Mouse (Mus musculus) skeletal muscle tissue, adult 2 months (tissue): ENCODE measurements around the gene Rbmxl1.
"Not testable (repeated sequence)": the region's sequence is repeated elsewhere in the genome, so short reads cannot be mapped to it uniquely, and the experiment has no call there.

Experiments
- DNase-seq: peaks from one replicate; pipeline ENCODE4 v3.0.0-alpha.2; 2012; ENCODE audit warnings: low read depth, low spot score

The Rbmxl1 gene

DNA sequence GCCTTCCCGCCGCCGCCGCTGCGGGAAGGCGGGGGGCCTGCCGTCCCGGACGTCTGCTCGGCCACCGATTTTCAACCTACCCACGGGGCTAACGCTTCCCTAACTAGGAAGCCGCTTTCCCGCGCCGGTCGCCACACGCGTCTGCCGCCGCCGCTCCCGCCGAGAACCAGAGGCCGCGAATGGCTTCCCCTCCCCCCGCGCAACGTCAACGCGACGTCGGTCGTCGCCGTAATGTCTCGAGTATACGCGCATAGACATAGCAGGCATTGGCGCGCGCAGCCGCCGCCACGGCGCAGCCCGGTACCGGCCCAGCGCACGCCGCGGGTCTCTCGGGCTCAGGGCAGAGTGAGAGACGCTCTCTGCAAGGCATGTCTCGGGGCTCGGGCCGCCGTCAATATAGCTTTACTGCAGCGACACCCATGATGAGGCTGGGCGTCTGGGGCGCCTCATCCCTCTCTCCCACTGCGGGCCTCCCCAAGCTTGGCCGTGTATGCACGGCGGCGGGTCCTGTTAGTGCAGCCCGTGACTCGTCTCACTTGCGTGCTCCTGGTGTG, at the start of gene Rbmxl1:
Gene Rbmxl1 (minus strand): TSS at position 180 of the 554 bp plus-strand sequence.
- DNase-seq: peak; percentile 73

DNA sequence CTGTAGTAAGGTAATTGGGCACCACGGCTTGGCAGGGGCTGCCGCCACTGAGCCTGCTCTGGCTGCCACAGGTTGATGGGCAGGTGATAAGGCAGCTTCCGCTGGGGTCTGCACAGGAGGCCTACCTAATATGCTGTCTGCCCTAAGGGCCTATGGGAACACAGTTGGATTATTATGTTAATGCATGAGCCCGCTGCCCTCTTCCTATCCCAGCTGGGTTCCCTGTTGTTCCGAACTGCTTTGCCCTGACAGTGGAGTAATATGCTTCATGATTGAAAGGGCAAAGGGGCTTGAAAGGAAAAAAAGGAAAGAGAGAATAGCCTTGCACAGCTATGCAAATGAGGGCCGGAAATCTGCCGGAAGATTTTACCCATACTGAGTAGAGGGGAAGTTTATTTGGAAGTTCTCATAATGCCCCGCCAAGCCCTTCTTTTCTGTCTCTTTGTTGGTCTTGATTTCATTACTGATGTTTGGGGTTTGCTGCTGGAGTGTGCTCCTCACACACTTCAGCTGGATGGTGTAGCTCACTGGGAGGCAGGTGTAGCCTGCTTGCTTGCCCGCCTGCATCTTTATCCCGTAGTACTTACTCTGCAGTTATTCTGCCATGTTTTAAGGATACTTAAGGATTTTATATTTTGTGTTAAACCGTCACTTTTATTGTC, 48.2 kb upstream of the Rbmxl1 start:
- no peak for DNase-seq

DNA sequence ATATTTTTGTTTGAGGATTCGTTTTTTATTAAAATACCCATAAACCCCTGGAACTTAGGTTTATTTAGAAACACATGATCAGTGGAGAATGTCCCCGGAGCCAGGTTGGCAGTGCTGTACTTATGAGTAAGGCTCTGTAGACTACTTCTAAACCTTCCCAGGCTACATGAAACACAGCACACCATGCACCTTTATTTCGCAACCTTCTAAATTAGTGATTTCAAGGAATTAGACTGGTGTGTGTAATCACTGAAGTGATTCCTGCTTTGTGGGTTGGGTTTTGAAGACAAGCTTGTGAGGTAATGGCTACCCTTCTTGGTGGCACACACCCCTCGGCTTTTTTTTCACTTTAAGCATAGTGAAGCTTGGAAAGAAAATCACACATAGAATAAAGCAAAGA, 47.1 kb upstream of the Rbmxl1 start:
- no peak for DNase-seq

DNA sequence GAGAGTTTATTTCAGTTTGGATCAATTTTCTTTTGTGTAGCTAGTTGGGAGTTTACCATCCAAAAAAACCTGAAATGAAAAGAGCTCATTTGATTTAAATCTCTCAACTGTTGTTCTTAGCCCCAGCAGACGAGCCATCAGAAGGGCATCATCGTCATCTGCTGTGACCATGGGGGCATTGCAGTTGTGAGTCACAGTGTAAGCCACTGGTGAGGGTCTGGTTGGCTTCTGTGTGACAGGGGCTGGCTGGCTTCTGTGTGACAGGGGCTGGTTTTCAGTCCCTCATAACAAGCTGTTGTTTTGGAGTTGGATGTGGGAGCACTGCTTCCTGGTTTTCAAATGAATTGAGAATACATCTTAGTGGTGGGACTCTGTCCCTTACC, 42.0 kb upstream of the Rbmxl1 start:
- no peak for DNase-seq

DNA sequence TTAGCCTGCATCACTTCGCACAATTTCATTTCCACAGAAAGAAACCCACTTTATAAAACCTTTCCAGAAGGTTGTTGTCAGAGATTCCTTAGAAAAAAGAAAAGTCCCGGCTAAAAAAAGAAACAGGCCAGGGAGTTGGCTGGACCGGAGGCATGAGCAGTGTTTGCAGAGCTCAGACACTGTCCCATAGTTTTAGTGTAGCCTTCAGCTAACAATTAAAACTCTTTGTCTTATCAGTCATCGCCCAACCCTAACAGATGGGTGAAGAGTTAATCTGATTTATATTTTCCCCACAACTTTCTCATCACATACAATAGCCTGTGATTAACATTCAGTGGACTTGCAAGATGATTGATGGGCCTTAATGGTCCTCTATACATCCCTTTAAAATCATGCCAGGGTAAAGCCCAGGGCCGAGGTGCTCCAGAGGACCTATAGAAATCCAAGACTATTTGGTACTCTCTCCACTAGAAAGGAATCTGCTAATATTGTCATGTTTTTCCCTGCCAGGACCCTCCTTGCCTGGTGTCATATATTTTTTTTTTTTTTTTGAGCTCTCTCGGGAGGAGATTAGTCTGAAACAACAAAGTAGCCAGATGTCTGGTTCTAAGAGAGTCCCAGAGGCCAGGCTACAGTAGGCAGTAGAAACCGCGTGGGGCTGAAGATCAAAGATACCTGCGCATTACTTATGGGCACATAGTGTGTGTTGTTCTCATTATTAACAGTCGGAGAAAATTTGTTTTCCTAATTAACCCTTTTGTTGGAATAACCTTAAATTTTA, 41.5 kb upstream of the Rbmxl1 start:
- no peak for DNase-seq

DNA sequence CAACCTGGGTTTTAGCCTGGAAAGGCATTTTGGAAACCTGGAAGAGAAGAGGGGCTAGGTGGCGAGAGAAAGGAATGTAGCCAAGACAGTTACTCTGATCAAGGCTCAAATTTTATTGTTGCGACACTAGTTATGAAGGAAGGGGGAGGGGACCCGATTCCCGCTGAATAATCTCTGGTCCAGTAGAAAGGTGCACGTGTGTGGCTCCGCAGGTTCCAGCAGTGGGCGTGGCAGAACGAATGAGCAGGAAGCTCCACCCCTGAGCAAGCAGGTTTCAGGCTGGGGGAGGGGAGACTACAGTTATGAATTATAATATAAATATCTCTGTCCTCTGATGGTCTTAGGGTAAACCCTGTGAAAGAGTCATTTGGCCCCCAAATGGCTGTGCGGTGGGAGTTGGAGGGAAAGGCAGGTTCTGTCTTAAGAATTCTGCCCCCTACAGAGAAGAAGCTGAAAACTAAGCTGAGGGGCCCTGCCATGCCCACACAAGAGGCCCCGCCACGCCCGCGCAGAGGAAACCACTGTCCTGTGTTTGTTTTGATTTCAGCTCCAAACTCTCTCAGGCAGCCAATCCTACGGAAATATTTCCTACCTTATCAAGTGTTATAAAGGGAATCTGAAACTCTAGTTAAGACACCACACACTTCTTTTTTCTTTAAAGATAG, 36.6 kb upstream of the Rbmxl1 start:
- not testable (repeated sequence) for DNase-seq

DNA sequence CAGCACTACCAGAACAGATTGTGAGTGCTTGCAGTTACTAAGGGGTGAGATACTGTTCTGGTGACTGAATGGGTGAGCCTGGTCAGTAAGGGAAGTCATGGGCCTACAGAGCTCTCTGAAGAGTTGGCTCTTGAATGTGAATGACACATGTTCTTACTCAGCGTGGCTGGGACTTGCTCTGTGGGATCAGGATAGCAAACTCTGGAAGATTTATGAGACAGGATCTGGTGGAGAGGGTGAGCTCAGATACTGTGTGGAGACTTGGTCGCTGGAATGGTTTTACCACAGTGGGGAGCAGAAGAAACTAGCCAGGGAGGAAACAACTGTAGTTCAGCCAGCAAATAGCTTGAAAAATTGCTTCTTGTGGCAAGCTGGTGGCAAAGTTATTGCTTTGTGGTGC, 35.8 kb upstream of the Rbmxl1 start:
- DNase-seq: no peak

DNA sequence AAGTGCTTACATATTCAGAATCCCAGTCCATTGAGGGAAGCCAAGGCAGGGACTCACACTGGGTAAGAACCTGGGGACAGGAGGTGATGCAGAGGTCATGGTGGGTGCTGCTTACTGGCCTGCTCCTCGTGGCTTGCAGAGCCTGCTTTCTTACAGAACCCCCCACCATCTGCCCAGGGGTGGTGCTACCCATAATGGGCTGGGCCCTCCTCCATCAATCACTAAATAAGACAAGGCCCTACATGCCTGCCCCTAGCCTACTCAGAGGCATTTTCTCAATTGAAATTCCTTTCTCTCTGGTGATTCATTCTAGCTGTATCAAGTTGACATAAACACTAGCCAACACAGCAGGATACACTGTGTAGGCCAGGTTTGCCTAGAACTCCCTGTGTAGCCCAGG, 34.9 kb upstream of the Rbmxl1 start:
- DNase-seq: no peak

DNA sequence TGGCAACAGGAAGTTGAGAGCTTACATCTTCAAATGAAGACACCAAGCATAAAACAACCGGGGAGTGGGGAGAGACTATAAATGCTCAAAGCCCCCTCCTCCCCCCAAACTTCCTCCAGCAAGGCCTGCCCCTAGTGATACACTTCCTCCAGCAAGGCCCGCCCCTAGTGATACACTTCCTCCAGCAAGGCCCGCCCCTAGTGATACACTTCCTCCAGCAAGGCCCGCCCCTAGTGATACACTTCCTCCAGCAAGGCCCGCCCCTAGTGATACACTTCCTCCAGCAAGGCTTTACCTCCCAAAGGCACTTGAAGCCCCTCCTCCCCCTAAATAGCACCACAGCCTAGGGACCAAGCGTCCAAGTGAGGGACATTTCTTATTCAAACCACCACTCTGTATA, 34.0 kb upstream of the Rbmxl1 start:
- DNase-seq: not testable (repeated sequence)

DNA sequence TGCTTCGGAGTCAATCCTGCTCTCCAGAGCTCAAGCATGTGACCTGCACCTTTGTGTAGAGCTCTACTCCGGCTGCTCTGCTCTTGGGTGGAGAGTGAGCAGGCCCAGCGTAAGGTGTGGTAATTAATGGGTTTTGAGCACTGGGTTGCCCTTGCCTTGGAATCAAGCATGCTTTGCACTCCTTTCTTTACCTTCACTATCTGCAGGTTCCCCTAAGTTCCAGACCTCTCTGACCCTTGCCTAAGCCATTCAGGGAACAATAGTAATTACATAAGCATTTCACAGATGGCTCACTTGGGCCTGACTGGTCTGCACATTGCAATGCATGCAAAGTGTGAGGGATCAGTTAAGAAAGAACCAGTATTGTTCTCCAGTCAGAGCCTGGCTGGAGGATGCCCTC, 29.1 kb upstream of the Rbmxl1 start:
- no peak for DNase-seq

DNA sequence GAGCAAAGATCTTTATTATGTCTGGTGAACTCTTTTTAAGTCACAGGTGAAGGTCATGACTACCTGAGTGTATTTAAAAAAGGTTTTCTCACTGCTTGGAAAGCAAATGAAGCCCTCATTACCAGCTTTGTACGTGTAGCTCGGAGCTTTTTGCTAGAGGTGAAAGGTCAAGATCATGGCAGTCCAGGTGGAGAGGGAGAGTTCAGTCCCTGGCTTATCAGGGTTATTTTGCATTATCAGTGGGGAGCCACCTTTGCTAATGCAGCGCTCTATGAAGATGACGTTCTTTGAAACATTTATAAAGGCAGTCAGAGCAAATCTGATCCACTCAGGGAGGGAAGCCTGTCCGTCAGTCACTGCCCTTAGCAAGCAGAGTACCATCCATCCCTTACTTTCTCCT, 28.0 kb upstream of the Rbmxl1 start:
- no peak for DNase-seq

DNA sequence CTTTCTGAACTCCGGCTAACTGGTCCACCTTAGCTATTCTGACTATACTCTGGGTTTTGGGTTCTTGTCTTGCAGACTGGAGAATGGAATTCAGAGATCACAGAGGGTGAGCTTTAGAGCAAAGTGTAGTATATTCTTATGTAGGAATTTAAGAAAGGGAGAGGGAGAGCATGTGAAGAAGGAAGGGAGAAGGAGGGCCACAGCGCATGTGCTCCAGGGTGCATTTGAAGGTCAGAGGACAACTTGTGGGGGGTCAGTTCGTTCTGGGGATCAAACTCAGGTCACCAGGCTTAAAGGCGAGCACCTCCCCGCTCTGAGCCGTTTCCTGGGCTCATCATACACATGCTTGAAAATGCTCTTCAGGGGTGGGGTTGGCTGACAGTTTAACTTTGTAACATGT, 25.3 kb upstream of the Rbmxl1 start:
- DNase-seq: no peak

DNA sequence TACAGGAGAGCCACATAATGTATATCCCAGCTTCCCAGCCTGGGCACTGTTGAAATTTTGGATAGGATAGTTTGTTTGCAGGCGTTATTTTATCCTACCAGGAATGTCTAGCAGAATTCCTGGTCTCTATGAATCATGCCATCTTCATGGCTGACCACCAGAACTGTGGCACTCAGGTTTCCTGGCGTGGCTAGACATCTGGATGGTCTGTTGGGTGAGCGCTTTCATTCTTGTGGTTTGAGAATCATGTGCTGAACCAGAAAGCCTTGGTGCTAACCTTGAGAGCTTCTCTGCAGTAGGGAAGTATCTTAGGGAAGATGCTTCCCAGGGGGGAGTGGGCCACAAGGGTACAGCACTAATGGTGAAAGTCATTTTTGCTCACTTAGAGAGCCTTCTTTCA, 6.4 kb upstream of the Rbmxl1 start:
- no peak for DNase-seq

DNA sequence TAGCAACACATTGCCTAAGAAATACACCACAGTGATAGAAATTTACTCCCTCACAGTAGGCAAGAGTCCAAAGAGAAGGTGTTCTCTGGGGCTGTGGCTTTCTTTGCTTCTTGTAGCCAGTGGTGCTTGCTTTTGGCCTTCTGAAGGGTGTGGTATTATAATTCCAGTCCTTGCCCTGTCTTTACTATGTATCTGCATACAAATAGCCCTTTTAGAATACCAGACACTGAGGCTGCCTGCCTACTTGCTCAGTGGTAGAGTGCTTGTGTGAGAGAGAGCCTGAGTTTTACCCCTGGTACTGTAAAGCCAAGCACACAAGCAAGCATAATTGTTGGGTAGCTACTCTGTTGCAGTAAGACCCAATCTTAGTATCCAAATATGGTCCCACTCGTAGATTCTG, 6.0 kb upstream of the Rbmxl1 start:
- no peak for DNase-seq

DNA sequence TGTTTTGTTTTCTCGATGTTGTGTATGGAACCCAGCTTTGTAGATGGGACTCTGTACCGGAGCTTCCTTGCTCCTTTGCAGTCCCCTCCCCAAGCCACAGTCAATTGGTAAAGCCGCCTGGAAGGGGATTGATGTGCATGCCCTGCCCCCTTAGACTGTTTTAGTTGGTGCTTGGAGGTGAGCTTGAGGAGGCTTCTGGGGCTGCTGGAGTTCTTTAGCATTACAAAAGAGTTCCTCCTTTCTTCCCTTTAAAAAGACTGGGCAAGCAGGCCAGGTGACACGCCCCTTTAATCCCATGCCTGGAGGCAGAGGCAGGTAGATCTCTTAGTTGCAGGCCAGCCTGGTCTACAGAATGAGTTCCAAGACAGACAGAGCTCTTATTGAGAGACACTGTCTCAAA, 4.4 kb upstream of the Rbmxl1 start:
- no peak for DNase-seq

DNA sequence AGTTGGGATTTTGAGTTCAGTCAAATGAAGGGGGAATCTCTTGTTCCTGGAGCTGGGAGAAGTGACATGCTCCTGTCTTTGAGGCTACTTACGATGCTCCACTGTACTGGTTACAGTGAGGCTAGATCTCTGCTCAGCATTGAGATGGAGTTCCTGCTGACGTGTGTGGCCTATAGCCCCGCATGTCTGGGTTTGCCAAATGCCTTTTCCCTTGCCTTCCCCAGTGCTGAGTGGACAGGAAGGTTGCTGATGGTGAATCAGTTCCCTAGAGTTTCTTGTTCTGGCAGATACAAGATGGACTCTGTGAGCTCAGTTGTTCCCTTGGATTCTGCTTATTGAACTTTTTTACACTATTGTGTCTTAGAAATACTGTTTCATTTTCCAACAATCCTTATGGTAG, 2.2 kb upstream of the Rbmxl1 start:
- no peak for DNase-seq

DNA sequence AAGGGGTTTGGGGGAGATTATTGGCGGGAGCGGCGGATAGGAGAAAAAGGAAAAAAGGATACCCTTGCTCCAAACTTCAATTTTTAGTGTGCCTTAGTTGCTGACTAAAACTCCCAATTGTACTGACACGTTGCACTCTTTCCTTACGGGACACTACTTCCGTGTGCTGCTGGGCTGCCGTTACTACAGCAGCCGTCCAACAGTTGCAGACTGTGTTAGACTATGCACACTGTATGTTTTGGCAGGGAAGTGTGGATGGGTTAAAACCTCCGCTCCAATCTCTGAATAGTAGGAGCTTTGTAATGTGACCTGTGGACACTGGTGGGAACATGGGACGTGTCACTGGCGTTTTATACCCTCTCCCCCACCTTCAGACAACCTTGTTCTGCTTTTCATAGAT, 1.4 kb upstream of the Rbmxl1 start:
- peak; percentile 3 for DNase-seq

DNA sequence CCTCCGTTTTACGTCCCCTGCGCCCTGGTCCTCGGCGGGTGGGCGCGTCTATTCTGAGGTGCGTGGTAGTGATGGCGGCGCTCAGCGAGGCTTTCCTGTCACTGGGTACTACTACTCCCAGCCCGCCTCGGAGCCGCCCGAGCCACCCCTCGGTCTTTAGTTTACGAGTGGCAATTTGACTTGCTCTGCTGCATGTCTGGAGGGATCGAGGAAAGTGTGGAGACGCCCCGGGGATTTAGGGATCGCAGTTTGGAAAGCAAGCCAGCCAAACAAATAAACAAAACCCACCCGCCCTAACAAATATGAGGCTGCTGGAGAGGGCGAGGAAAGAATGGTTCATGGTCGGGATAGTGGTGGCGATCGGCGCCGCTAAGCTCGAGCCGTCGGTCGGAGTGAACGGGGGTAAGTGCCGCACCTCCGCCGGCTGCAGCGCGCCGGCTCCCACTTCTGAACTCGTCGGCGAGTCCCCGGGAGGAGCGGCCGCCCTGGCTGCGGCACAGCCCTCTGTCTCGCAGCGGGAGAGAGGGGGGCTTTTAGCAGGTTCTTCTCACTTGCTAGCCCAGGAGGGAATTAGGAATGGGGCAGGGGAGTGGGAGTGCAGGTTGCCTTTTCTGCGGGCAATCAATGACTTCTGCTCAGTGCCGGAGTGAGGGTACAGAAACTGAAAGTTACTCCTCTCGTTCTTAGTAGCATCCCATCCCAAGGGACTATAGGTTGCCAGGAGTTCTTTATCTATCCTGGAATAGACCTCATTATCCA, 754 bp upstream of the Rbmxl1 start, which contains the start of gene Slc10a7:
Gene Slc10a7 (plus strand): TSS at position 74 of the 759 bp plus-strand sequence.
- DNase-seq: peak; percentile 63

DNA sequence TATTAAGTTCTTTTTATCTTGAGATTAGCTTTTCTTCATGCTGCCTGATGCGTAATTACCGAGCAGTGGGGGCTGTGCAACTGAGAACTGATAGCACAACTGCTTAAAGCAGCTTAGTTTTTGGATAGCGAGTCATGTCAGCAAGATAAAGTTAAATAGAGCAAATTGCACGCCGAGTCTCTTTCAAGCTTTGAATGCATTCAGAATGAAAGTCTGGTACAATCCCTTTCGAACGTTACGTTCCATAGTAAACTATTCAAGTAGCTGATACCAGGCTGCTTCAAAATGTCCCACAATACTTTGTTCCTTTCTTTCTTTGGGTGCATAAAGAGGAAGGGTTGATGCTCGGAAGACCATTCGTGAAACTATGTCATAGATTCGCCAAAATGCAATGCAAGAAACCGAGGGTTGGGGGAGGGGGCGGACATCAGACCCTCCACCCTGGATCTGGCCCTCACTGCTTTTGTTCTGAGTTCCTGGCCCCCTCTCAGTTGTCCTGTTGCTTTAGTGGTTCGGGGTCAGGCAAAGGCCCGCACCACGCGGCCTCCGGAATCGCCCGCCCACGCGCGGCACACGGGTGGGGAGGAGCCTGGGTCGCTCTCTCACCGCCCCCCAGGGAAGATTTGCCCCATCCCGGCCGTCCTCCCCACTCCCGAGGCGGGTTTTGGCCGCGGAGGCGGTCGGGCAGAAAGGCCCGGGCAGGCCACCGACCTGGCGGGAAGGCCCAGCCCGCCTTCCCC, 549 bp downstream of the Rbmxl1 start:
- peak; percentile 17 for DNase-seq

DNA sequence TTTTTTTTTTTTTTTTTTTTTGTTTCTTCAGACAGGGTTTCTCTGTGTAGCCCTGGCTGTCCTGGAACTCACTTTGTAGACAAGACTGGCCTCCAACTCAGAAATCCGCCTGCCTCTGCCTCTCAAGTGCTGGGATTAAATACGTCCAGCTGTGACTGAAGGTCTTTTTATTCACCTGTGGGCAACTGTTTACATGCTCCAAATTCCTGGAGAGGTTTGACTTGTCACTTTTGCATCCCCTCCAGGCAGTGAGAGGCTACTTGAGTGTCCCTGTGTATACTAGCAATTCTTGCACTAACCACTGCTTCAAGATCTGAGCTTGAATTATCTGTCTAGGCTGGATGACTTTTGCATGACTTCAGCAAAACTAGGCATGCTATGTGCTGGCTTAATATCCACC, 6.0 kb downstream of the Rbmxl1 start:
- DNase-seq: no peak

DNA sequence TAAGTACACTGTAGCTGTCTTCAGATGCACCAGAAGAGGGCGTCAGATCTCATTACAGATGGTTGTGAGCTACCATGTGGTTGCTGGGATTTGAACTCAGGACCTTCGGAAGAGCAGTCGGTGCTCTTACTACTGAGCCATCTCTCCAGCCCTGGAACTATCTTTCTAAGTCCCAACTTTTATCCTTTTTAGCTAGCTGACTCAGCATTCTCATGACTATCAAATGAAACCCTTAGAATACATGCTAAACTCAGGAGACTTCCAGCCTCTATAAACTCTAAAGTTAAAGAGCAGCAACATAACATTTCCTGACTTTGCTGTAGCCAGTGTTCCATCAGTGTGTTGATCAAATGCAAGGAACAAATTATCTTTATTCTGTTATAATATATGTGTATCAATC, 12.4 kb downstream of the Rbmxl1 start:
- not testable (repeated sequence) for DNase-seq
